Mouse (Mus musculus): ENCODE measurements around the gene Hoxc10. TPM values are rescaled to one million over a fixed set of nuclear protein-coding genes. Genes with fewer than 3 reads are reported as not detected.

Gene Hoxc10
- polyA plus RNA-seq, 1 experiment from 2014 or later: not detected

DNA sequence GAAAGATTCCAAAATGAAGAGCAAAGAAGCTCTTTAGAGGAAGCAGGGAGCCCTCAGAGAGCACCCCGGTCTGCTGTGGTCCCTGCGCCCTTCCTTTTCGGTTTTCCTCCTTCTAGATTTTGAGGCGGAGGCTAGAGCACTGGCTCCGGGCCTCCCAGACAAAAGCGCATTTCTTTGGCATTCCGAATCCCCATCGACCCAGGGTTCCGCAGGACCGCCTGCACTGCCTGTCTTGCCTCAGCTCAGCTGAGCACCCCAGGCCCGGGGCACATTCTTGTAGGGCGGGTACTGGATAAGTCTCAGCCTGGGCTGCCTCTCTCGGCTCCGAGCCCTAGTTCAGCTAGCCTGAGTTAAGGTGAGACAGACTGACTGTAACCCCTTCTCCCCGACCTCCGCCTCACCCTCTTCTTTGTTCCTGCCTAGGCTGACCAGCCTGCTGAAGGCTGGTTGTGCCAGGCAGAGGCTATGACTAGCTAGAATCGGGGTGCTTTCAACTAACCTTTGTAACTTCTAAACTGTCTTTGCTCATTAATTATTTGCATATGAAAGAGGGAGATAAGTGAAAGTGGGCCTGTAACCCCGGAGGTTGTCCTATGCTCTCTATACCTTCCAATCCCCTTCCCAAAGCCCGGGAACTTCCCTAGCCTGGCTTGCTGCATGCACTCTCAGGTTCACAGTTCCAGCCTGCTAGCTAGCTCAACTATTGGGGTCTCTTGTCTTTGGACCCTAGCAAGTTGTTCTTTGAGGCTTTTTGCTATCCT lies 49.0 kb downstream of the Hoxc10 start:
- H3K9me3 ChIP-seq (replicated peaks; ENCODE audit: control insufficient read depth, low read length): no peaks in the 10 kb centered on the region
- H3K9ac ChIP-seq (ENCODE audit: low read depth, low read length): no peak overlapping the region
- no peak overlapping the region for H3K4me3 ChIP-seq (ENCODE audit: low read depth, low read length)
- 9% methylated on average over 19 of the region's 19 CpGs for WGBS (ENCODE audit: insufficient replicate concordance)
- no peak overlapping the region for H3K4me2 ChIP-seq (ENCODE audit: low read depth, low read length)
- no peaks in the 10 kb centered on the region for H3K4me1 ChIP-seq (ENCODE audit: control insufficient read depth, low read depth, low read length)
- no peaks in the 10 kb centered on the region for H3K36me3 ChIP-seq (ENCODE audit: control insufficient read depth, insufficient read depth)
- no peak overlapping the region for H3K27ac ChIP-seq (ENCODE audit: low read length)
- peaks cover 96% of the 10 kb centered on the region for H3K27me3 ChIP-seq (ENCODE audit: control insufficient read depth, insufficient read depth, low read depth, low read length)
- no peak for ATAC-seq (ENCODE audit: low read depth)

DNA sequence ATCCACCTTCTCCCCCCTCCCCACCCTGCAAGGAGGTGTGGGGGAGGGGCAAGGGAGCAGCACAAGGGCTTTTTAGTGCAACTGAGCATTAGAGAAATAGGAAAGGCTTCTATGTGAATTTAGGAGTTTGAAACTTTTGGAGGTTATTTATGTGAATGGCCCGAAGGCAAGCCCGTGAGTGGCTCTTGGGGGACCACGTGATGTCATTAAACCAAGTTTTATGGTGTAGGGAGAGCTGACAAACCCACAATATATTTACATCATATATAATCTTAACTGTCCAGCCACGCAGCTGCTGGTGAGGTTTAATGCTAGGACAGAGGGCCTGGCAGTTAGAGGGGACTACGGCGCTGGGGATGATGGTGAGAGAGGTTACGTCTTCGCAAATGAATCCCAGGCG lies 52.0 kb downstream of the Hoxc10 start, which contains the start of gene Hoxc4:
Hoxc4 (plus strand) TSS at position 299 of the 400 bp plus-strand sequence.
- Histone ChIP-seq H3K27ac (ENCODE audit: low read length) (no peak within 1 kb of the TSS), H3K4me2 (ENCODE audit: low read depth, low read length) (no peak within 1 kb of the TSS), H3K4me3 (ENCODE audit: low read depth, low read length) (no peak within 1 kb of the TSS), H3K9me3 (replicated peaks; ENCODE audit: control insufficient read depth, low read length) (no peaks in the 10 kb centered on the region), H3K27me3 (ENCODE audit: control insufficient read depth, insufficient read depth, low read depth, low read length) (peaks cover 92% of the 10 kb centered on the region), H3K36me3 (ENCODE audit: control insufficient read depth, insufficient read depth) (no peaks in the 10 kb centered on the region), H3K9ac (ENCODE audit: low read depth, low read length) (no peak within 1 kb of the TSS), H3K4me1 (ENCODE audit: control insufficient read depth, low read depth, low read length) (no peaks in the 10 kb centered on the region)
- no peak for ATAC-seq (ENCODE audit: low read depth)
- WGBS (ENCODE audit: insufficient replicate concordance): 34% methylated on average over 9 of the region's 9 CpGs

DNA sequence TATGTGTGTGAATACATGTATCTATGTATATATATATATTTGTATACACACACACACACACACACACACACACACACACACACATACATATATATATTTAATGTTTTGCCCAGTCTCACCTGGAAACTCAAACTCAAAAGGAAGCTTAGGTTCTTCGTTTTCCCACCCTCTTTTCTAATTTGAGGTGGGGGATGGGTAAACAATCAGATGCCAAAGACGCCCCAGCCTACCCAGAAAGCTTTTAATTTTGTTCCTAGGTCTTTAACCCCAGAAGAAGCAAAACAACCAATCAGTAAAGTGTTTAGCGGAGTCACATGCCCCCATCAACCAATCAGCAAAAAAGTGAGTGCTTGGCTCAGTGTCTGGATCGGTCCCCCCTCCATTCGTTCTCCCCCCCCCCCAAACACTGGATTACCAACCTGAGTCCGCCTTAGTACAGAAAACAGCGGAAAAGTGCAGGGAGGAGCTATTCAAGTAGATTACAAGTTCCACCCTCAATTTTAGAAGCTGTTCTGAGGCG lies 54.4 kb downstream of the Hoxc10 start:
- Histone ChIP-seq H3K27me3 (ENCODE audit: control insufficient read depth, insufficient read depth, low read depth, low read length) (peaks cover 85% of the 10 kb centered on the region), H3K4me2 (ENCODE audit: low read depth, low read length) (no peak overlapping the region), H3K4me3 (ENCODE audit: low read depth, low read length) (no peak overlapping the region), H3K36me3 (ENCODE audit: control insufficient read depth, insufficient read depth) (no peaks in the 10 kb centered on the region), H3K4me1 (ENCODE audit: control insufficient read depth, low read depth, low read length) (no peaks in the 10 kb centered on the region), H3K27ac (ENCODE audit: low read length) (no peak overlapping the region), H3K9me3 (replicated peaks; ENCODE audit: control insufficient read depth, low read length) (no peaks in the 10 kb centered on the region), H3K9ac (ENCODE audit: low read depth, low read length) (no peak overlapping the region)
- ATAC-seq (ENCODE audit: low read depth): no peak
- 5% methylated on average over 8 of the region's 8 CpGs for WGBS (ENCODE audit: insufficient replicate concordance)

MicroRNA genes within 50 kb of the gene (microRNA counts, 519-probe panel; counts per million panel counts)
- microRNA mmu-miR-615-3p (60.7 counts per million), microRNA mmu-miR-615-5p (60.7 counts per million)

Small RNAs within 50 kb of the gene (microRNA-seq; reads per million reads assigned to microRNA genes)
- gene Mir196a-2 (8.6 reads per million, percentile 25 among the genes with 10 or more reads in this experiment), gene Mir615 (62.5 reads per million, percentile 50 among the genes with 10 or more reads in this experiment)

Other genes with a start within 250 kb of the Hoxc10 start
- 17.9 and 18.2 TPM in 2 replicates for gene Calcoco1, start 244.6 kb upstream of the Hoxc10 start, polyA plus RNA-seq (2015; fragmentation: Nextera tagmentation; extraction: Ambion mirVana)
- gene Hoxc13, start 45.7 kb upstream of the Hoxc10 start, polyA plus RNA-seq (2015; fragmentation: Nextera tagmentation; extraction: Ambion mirVana): not detected in 2 replicates
- not detected in 2 replicates for gene Hoxc12, start 30.0 kb upstream of the Hoxc10 start, polyA plus RNA-seq (2015; fragmentation: Nextera tagmentation; extraction: Ambion mirVana)
- gene Hoxc11, start 12.4 kb upstream of the Hoxc10 start, polyA plus RNA-seq (2015; fragmentation: Nextera tagmentation; extraction: Ambion mirVana): not detected in 2 replicates
- 0.06 and 0.09 TPM in 2 replicates for gene Hoxc5, start 647 bp downstream of the Hoxc10 start, polyA plus RNA-seq (2015; fragmentation: Nextera tagmentation; extraction: Ambion mirVana)
- not detected in 2 replicates for gene Hoxc9, start 9.6 kb downstream of the Hoxc10 start, polyA plus RNA-seq (2015; fragmentation: Nextera tagmentation; extraction: Ambion mirVana)
- not detected in 2 replicates for gene Hoxc8, start 23.8 kb downstream of the Hoxc10 start, polyA plus RNA-seq (2015; fragmentation: Nextera tagmentation; extraction: Ambion mirVana)
- gene Hoxc6, start 31.5 kb downstream of the Hoxc10 start, polyA plus RNA-seq (2015; fragmentation: Nextera tagmentation; extraction: Ambion mirVana): 0.07 TPM in 1 of 2 replicates, not detected in the other
- gene Hoxc4, start 52.1 kb downstream of the Hoxc10 start, polyA plus RNA-seq (2015; fragmentation: Nextera tagmentation; extraction: Ambion mirVana): 0.09 and 0.15 TPM in 2 replicates
- gene Smug1, start 200.3 kb downstream of the Hoxc10 start, polyA plus RNA-seq (2015; fragmentation: Nextera tagmentation; extraction: Ambion mirVana): 5.1 and 5.8 TPM in 2 replicates

Data from liver, embryonic 16.5 days (tissue).